Mouse (Mus musculus): ENCODE data around the gene Strap.
"Not testable (repeated sequence)": the region's sequence is repeated elsewhere in the genome, so short reads cannot be mapped to it uniquely, and the experiment has no call there.

The Strap gene

GRCm38 (mm10) chr6:137734846-137735609 lies at the start of gene Strap:
TSS of gene Strap (plus strand) at chr6:137735078.
- peak; percentile 93 for DNase-seq (ENCODE audit: low spot score)

DNA sequence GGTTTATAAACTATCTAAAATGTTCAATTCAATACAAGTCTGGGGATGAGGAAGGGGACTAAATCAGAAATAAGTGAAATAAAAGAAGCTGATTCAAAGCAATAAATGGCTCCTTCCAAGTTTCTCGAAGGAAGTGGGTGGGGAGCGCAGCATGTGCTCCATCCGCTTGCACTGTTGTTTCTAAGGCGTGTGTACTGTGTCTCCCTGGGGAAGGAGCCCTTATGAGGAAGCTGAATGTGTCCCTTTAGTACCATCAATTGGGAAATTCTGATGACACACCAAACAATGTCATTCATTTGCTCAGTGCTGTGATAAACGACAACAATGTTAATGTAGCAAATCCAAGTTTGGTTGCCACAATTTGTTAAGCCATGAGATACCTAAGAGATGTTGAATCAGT lies 47.2 kb upstream of the Strap start:
- DNase-seq (ENCODE audit: low spot score), result no peak

DNA sequence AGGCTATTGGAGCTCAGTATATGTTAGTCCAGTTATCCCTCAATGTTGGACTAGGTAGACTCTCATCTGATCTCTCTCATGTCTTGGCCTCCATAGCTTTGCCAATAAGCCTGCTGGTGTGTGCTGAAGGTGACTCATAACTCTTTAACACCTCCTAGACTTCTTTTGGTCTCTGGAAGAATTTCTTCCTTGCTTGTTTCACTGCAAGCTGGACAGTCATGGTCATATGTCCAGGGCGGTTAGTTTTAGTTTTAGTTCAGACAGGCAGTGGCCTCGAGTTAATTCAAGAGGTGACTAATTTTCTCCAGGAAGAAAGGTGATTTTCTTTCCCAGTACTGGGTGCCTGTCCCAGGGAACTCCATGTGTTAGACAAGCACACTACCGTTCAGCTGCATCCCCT lies 46.8 kb upstream of the Strap start:
- DNase-seq (ENCODE audit: low spot score), result no peak

- no peak for DNase-seq (ENCODE audit: low spot score)
Measured at GRCm38 (mm10) chr6:137688506-137689105, 46.3 kb upstream of the Strap start.

GRCm38 (mm10) chr6:137690550-137691119 lies 44.2 kb upstream of the Strap start:
- DNase-seq (ENCODE audit: low spot score), result no peak

- DNase-seq (ENCODE audit: low spot score), result no peak
Measured at GRCm38 (mm10) chr6:137694310-137694709, 40.6 kb upstream of the Strap start.

DNA sequence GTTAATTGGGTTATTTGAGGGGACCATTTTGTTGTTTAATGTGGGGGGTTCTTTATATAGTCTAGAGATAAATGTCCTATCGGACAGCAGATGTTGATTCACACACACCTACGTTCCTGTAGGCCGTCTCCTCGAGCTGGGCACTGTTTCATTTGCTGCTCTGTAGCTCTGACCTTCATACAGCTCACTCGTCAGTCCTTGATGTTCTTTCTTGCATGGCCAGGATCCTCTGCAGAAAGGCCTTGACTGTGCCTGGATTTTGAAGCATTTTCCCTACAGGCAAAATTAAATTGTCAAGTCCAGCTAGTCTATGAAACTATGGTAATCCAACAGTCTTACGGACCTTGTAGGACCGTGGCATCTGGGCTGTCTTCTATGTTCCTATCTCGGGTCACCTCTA lies 39.8 kb upstream of the Strap start:
- no peak for DNase-seq (ENCODE audit: low spot score)

GRCm38 (mm10) chr6:137696445-137697204 lies 38.3 kb upstream of the Strap start:
- no peak for DNase-seq (ENCODE audit: low spot score)

- no peak for DNase-seq (ENCODE audit: low spot score)
Measured at GRCm38 (mm10) chr6:137699434-137699833, 35.4 kb upstream of the Strap start.

- DNase-seq (ENCODE audit: low spot score), result no peak
Measured at GRCm38 (mm10) chr6:137702186-137702585, 32.7 kb upstream of the Strap start.

DNA sequence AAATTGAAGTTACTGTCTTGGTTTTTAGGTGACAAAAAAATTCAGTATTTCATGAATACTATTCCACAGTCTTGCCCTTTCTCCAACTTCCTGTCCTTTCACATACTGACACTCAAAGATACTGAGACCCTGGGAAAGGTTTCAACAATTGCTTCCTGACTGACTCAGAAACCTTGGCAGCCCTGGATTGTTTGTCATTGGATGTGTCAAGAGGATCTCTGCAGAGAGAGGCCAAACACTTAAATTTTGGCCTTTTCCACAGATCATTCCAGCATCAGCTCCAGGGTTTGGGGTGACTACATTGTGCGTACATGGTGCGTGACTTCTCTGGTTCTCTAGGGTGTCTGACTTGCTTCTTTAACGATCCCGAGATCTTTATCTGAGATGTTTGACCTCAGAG lies 32.0 kb upstream of the Strap start:
- no peak for DNase-seq (ENCODE audit: low spot score)

GRCm38 (mm10) chr6:137703431-137703830 lies 31.4 kb upstream of the Strap start:
- DNase-seq (ENCODE audit: low spot score), result no peak

GRCm38 (mm10) chr6:137704300-137704939 lies 30.5 kb upstream of the Strap start:
- DNase-seq (ENCODE audit: low spot score), result peak; percentile 8

GRCm38 (mm10) chr6:137706209-137706608 lies 28.7 kb upstream of the Strap start:
- no peak for DNase-seq (ENCODE audit: low spot score)

DNA sequence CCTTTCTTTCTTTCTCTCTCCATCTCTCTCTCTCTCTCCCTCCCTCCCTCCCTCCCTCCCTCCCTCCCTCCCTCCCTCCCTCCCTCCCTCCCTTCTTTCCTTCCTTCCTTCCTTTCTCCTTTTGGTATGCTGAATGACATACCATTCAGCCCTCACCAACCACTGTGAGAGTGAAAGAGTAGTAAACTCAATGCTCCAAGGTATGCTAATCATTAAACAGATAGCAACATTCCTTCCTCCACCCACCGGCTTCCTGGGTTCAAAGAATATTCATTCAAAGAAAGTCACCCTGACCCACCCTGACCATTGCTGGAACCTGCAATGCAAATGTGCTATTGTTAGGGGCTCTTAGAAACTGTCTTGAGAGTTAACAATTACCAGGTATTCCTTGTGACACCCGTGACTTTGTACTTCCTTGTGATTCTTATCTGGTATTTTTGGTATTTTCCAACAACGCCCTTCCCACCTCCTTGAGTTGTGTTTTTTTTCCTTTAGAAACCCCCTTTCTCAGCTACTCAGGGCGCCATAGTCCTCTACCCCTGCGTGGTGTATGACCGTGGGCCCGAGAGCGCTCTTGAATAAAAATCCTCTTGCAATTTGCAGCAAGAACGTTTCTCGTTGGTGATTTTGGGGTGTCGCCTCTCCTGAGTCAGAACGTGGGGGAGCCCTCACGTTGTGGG lies 26.0 kb upstream of the Strap start:
- DNase-seq (ENCODE audit: low spot score), result not testable (repeated sequence)

GRCm38 (mm10) chr6:137710179-137711037 lies 24.5 kb upstream of the Strap start:
- no peak for DNase-seq (ENCODE audit: low spot score)

GRCm38 (mm10) chr6:137712654-137713309 lies 22.1 kb upstream of the Strap start:
- no peak for DNase-seq (ENCODE audit: low spot score)

GRCm38 (mm10) chr6:137713310-137713664 lies 21.6 kb upstream of the Strap start:
- DNase-seq (ENCODE audit: low spot score), result no peak

GRCm38 (mm10) chr6:137716802-137717201 lies 18.1 kb upstream of the Strap start:
- no peak for DNase-seq (ENCODE audit: low spot score)

Measured in testis, postnatal 14 days (tissue).